Mouse (Mus musculus) heart, postnatal 0 days (tissue): Measurements from ENCODE around the gene Dgkq.

Source experiments
- CTCF ChIP-seq: IDR thresholded peaks from 2 replicates; pipeline ENCODE4 v1.5.1; 2016; ENCODE audit warnings: antibody characterized with exemption, control low read depth, low read depth
- EP300 ChIP-seq: IDR thresholded peaks from 2 replicates; pipeline ENCODE4 v1.6.1; 2016; ENCODE audit warnings: antibody characterized with exemption, low read depth

DNA sequence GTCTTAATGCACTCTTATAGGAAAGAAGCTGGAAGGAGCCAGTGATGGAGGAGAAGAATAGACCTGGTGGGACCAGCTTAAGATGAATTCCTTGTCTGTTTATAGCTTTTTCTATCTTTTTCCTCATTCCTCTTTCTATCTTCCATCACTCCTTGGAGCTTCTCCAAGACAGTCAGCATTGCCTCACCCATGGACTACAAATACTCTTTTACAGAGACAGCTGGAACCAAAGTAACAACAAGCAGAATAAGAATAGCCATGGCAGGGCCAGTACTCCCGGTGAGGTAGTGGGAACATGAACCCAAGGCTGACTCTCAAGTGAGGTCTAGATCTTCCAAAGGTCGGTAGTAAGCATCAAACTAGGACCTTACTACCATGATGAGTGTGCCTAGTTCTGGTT is 43.6 kb upstream of the Dgkq start:
- TF ChIP-seq CTCF: no peak
- TF ChIP-seq EP300: no peak
